Mouse (Mus musculus) midbrain, postnatal 0 days (tissue): ENCODE data around the gene Xrn2. TPM values are rescaled to one million over a fixed set of nuclear protein-coding genes. Genes with fewer than 3 reads are reported as not detected.

Experiments used
- ATAC-seq: fragments of 200-750 bp; cut with Nextera tagmentation; 2 replicates; pipeline ENCODE4 v1.8.0; 2017; ENCODE audit warnings: moderate number of reproducible peaks, mild to moderate bottlenecking, moderate TSS enrichment, moderate library complexity; ENCODE audit not compliant: low FRiP score
- DNase-seq: peaks from one replicate; pipeline ENCODE4 v3.0.0-alpha.2; 2015; ENCODE audit warnings: low spot score
- H3K27ac ChIP-seq: fragments of 300-500 bp; sonication (generic); 2 replicates; pipeline ENCODE4 v1.5.1; 2014; ENCODE audit warnings: low read depth, mild to moderate bottlenecking, low read length, mixed read lengths
- H3K27me3 ChIP-seq: fragments of 300-500 bp; sonication (generic); 2 replicates; pipeline ENCODE4 v1.6.1; 2014; ENCODE audit warnings: low read length, control low read depth, mixed read lengths; ENCODE audit not compliant: insufficient read depth
- H3K36me3 ChIP-seq: fragments of 300-500 bp; sonication (generic); 2 replicates; pipeline ENCODE4 v1.6.1; 2014; ENCODE audit warnings: low read length, control low read depth, mixed read lengths; ENCODE audit not compliant: insufficient read depth
- H3K4me1 ChIP-seq: fragments of 300-500 bp; sonication (generic); 2 replicates; pipeline ENCODE4 v1.6.1; 2014; ENCODE audit warnings: mild to moderate bottlenecking, control low read depth, antibody characterized with exemption, low read length, mixed read lengths; ENCODE audit not compliant: insufficient read depth
- H3K4me2 ChIP-seq: fragments of 300-500 bp; sonication (generic); 2 replicates; pipeline ENCODE4 v1.6.1; 2014; ENCODE audit warnings: low read depth, mild to moderate bottlenecking, low read length, mixed read lengths; ENCODE audit not compliant: poor library complexity, severe bottlenecking
- H3K4me3 ChIP-seq: fragments of 300-500 bp; sonication (generic); 2 replicates; pipeline ENCODE4 v1.5.1; 2014; ENCODE audit warnings: low read depth, mild to moderate bottlenecking, low read length, moderate library complexity
- H3K9ac ChIP-seq: fragments of 300-500 bp; sonication (generic); replicated peaks from 2 replicates; pipeline ENCODE4 v1.6.1; 2014; ENCODE audit warnings: mild to moderate bottlenecking, low read length, moderate library complexity, mixed read lengths; ENCODE audit not compliant: poor library complexity, severe bottlenecking
- H3K9me3 ChIP-seq: fragments of 300-500 bp; sonication (generic); 2 replicates; pipeline ENCODE4 v1.6.1; 2016; ENCODE audit warnings: low read length, control low read depth
- CTCF ChIP-seq: IDR thresholded peaks from 2 replicates; pipeline ENCODE4 v1.5.1; 2016; ENCODE audit warnings: antibody characterized with exemption, mild to moderate bottlenecking
- WGBS: fragments of 180-500 bp; shearing (Covaris S2); extraction: QIAGEN DNeasy Blood & Tissue Kit; methylation state at CpG from one replicate; pipeline ENCODE4 v1.1.7; 2014; 5-methylcytosine and 5-hydroxymethylcytosine counted together
- polyA plus RNA-seq: library from polyadenylated mRNA; unstranded; fragments of >200 nt; fragmentation: Nextera tagmentation; extraction: Ambion mirVana; gene quantifications from 2 replicates; pipeline ENCODE4 v1.2.1, GENCODE M21; 2015
- total RNA-seq: library from RNA; depleted of rRNA; stranded (reverse); fragments of >200 nt; gene quantifications from 2 replicates; pipeline ENCODE4 v1.2.3, GENCODE M21; 2014

Gene Xrn2
- total and polyA plus RNA-seq, 2 experiments from 2014 or later = 55.6 to 67.0 TPM

GRCm38 (mm10) chr2:147069077-147069476, 56.3 kb downstream of the Xrn2 start:
- no peak for DNase-seq
- Histone ChIP-seq H3K9me3 (no peaks in the 10 kb centered on the region), H3K9ac (no peak overlapping the region), H3K36me3 (peaks cover 3% of the 10 kb centered on the region; the same call in 1 of the 2 replicates), H3K4me2 (no peak overlapping the region), H3K27me3 (no peaks in the 10 kb centered on the region), H3K4me3 (no peak overlapping the region), H3K27ac (no peak overlapping the region), H3K4me1 (no peaks in the 10 kb centered on the region)
- ATAC-seq = no peak
- WGBS = 20% methylated on average over 1 of the region's 1 CpGs
- TF ChIP-seq CTCF = no peak

DNA sequence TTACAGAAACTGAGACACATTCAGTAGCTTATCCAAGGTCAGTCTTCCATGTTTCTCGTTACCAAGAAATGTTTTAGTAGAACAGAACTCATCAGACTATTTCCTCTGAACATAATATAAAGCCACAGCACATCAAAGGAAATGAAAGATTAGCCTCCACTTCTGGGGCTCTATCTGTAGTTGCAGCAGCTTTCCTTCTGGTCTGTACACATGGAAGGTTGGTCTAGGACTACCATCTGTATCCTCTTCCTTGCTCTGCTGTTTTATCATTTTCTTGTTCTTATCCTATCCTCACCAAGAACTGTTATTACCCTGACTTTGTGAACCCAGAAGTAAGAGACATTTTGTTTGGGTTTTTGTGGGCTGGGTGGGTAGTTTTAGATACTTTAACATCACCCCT, 57.5 kb downstream of the Xrn2 start:
- H3K4me1 ChIP-seq = no peaks in the 10 kb centered on the region
- TF ChIP-seq CTCF = no peak
- no peak for ATAC-seq
- H3K9me3 ChIP-seq = no peaks in the 10 kb centered on the region
- H3K36me3 ChIP-seq = peaks cover 3% of the 10 kb centered on the region; the same call in 1 of the 2 replicates
- WGBS = 88% methylated on average over 1 of the region's 1 CpGs
- DNase-seq = no peak
- H3K4me3 ChIP-seq = no peak overlapping the region
- H3K4me2 ChIP-seq = no peak overlapping the region
- no peak overlapping the region for H3K27ac ChIP-seq
- no peaks in the 10 kb centered on the region for H3K27me3 ChIP-seq
- no peak overlapping the region for H3K9ac ChIP-seq

DNA sequence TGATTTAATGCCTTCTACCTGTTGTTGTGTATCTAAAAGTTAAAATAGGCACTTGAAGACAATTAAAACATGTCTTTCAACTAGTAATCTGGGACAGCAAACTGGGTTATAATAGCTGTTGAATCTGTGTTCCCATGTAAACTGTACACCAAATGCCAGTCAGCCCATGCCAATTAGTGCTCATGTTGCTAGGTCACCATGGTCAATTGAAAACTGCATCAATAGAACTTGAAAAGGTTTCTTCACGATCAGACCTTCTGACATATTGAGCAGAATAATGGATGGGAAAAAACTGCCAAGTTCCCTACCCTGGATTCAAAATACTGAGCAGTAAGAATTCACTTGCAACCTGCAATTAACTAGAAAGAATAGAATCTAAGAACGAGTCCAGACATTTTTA, 61.2 kb downstream of the Xrn2 start:
- Histone ChIP-seq H3K27me3 (peaks cover 2% of the 10 kb centered on the region), H3K4me2 (no peak overlapping the region), H3K4me3 (no peak overlapping the region), H3K9me3 (no peaks in the 10 kb centered on the region), H3K27ac (no peak overlapping the region), H3K36me3 (peaks cover 3% of the 10 kb centered on the region; the same call in 1 of the 2 replicates), H3K4me1 (no peaks in the 10 kb centered on the region), H3K9ac (no peak overlapping the region)
- DNase-seq (no peak), ATAC-seq (no peak)
- WGBS = 74% methylated on average over 2 of the region's 2 CpGs
- TF ChIP-seq CTCF = no peak

DNA sequence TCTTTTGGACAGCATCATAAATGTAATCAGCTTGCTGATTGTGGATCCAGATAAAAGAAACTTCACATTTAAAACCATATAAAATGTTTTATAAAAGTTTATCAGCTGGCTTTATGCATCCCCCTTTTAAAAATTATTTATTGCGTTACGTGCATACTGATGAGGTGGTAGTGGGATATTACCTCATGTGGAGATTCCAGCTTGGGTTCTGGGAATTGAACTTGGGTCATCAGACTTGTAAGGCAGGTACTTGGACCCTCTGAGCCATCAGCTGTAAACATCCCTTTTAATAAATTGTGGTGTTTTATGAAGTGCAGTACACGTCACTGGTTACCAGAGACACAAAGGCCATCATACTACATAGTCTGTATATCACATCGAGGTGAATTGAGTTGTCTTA, 61.6 kb downstream of the Xrn2 start:
- Histone ChIP-seq H3K4me2 (no peak overlapping the region), H3K27ac (no peak overlapping the region), H3K36me3 (no peaks in the 10 kb centered on the region), H3K9ac (no peak overlapping the region), H3K4me1 (no peaks in the 10 kb centered on the region), H3K27me3 (peaks cover 6% of the 10 kb centered on the region), H3K4me3 (no peak overlapping the region), H3K9me3 (no peaks in the 10 kb centered on the region)
- no peak for TF ChIP-seq CTCF
- 96% methylated on average over 4 of the region's 4 CpGs for WGBS
- DNase-seq (no peak), ATAC-seq (no peak)

- Histone ChIP-seq H3K36me3 (no peaks in the 10 kb centered on the region), H3K9me3 (no peaks in the 10 kb centered on the region), H3K27ac (no peak overlapping the region), H3K4me3 (no peak overlapping the region), H3K27me3 (peaks cover 62% of the 10 kb centered on the region), H3K9ac (no peak overlapping the region), H3K4me1 (no peaks in the 10 kb centered on the region), H3K4me2 (no peak overlapping the region)
- TF ChIP-seq CTCF = no peak
- WGBS = 68% methylated on average over 4 of the region's 4 CpGs
- ATAC-seq = no peak
- no peak for DNase-seq
Measured at GRCm38 (mm10) chr2:147082391-147082790, 69.6 kb downstream of the Xrn2 start.

- no peak for DNase-seq
- no peak overlapping the region for H3K27ac ChIP-seq
- H3K4me1 ChIP-seq = no peaks in the 10 kb centered on the region
- H3K9ac ChIP-seq = no peak overlapping the region
- 0 out of 2 replicates have a peak, but pooled peaks have one; percentile 29 for ATAC-seq
- no peak overlapping the region for H3K4me2 ChIP-seq
- peaks cover 62% of the 10 kb centered on the region for H3K27me3 ChIP-seq
- 1% methylated on average over 70 of the region's 72 CpGs for WGBS
- no peaks in the 10 kb centered on the region for H3K9me3 ChIP-seq
- no peaks in the 10 kb centered on the region for H3K36me3 ChIP-seq
- H3K4me3 ChIP-seq = peak overlapping the region; percentile 25; the same call in 1 of the 2 replicates
- no peak for TF ChIP-seq CTCF
Measured at GRCm38 (mm10) chr2:147083471-147084365, 70.9 kb downstream of the Xrn2 start.
